Mouse (Mus musculus) ES-E14 (cell line): Measurements from ENCODE around the gene Zdhhc22. TPM values are rescaled to one million over a fixed set of nuclear protein-coding genes. Genes with fewer than 3 reads are reported as not detected.

Experiments
- DNase-seq: peaks from one replicate; pipeline ENCODE4 v3.0.0-alpha.2; 2013; ENCODE audit warnings: low read depth, low spot score
- H3K27ac ChIP-seq: 2 replicates; pipeline ENCODE4 v1.5.1; 2012; ENCODE audit warnings: low read depth, mild to moderate bottlenecking, low read length, moderate library complexity, mixed read lengths; ENCODE audit not compliant: poor library complexity, insufficient read depth, severe bottlenecking
- H3K36me3 ChIP-seq: 2 replicates; pipeline ENCODE4 v1.6.1; 2012; ENCODE audit warnings: mild to moderate bottlenecking, low read length, moderate library complexity, mixed read lengths; ENCODE audit not compliant: control insufficient read depth, poor library complexity, insufficient read depth, severe bottlenecking
- H3K4me1 ChIP-seq, 2 experiments: fragments of 150-350 bp in 1 of 2; sonication (generic) in 1 of 2; 2 replicates each; pipeline ENCODE4 v1.6.1; 2012; ENCODE audit warnings: low read length in 2 of 2, mild to moderate bottlenecking in 1 of 2, mixed read lengths in 1 of 2; ENCODE audit not compliant: control insufficient read depth in 2 of 2, insufficient read depth in 2 of 2, poor library complexity in 1 of 2
- H3K4me3 ChIP-seq, 2 experiments: fragments of 150-350 bp in 1 of 2; sonication (generic) in 1 of 2; 2 replicates each; pipeline ENCODE4 v1.5.1; 2012; ENCODE audit warnings: low read length in 2 of 2, low read depth in 1 of 2, mild to moderate bottlenecking in 1 of 2, mixed read lengths in 1 of 2; ENCODE audit not compliant: insufficient read depth in 1 of 2, poor library complexity in 1 of 2, severe bottlenecking in 1 of 2
- H3K9ac ChIP-seq: 2 replicates; pipeline ENCODE4 v1.6.1; 2012; ENCODE audit warnings: low read depth, mild to moderate bottlenecking, low read length, mixed read lengths; ENCODE audit not compliant: poor library complexity, insufficient read depth, severe bottlenecking
- H3K9me3 ChIP-seq: fragments of 150-350 bp; sonication (generic); 2 replicates; pipeline ENCODE4 v1.6.1; 2012; ENCODE audit warnings: low read depth, mild to moderate bottlenecking, low read length; ENCODE audit not compliant: control insufficient read depth, insufficient read depth
- CHD2 ChIP-seq: IDR thresholded peaks from 2 replicates; pipeline ENCODE4 v1.6.1; 2014; ENCODE audit warnings: mild to moderate bottlenecking, low read depth, low read length, inconsistent platforms
- HCFC1 ChIP-seq: IDR thresholded peaks from 2 replicates; pipeline ENCODE4 v1.6.1; 2012; ENCODE audit warnings: low read length, inconsistent platforms, borderline replicate concordance; ENCODE audit not compliant: insufficient read depth
- MAFK ChIP-seq: IDR thresholded peaks from 2 replicates; pipeline ENCODE4 v1.6.1; 2014; ENCODE audit warnings: mild to moderate bottlenecking, low read depth, low read length, inconsistent platforms; ENCODE audit not compliant: insufficient read depth
- ZC3H11A ChIP-seq: IDR thresholded peaks from 2 replicates; pipeline ENCODE4 v1.6.1; 2012; ENCODE audit warnings: low read depth, mild to moderate bottlenecking, inconsistent platforms, low read length, borderline replicate concordance
- ZNF384 ChIP-seq: IDR thresholded peaks from 2 replicates; pipeline ENCODE4 v1.6.1; 2012; ENCODE audit warnings: low read depth, low read length, inconsistent platforms
- in situ Hi-C, 2 experiments: fragments of 600-800 bp; cut with MboI; formaldehyde crosslinking; loops; one replicate each; pipeline ENCODE4 v1.15.1; 2025; ENCODE audit warnings: low sequenced_read_pairs in 2 of 2, inconsistent platforms in 1 of 2; ENCODE audit not compliant: unreplicated experiment in 2 of 2
- total RNA-seq: library from RNA; depleted of rRNA; stranded (reverse); fragments of 300-350 nt; gene quantifications from 2 replicates; pipeline ENCODE4 v1.2.3, GENCODE M21; 2012

Zdhhc22 gene
- total RNA-seq, 1 experiment: not detected

DNA sequence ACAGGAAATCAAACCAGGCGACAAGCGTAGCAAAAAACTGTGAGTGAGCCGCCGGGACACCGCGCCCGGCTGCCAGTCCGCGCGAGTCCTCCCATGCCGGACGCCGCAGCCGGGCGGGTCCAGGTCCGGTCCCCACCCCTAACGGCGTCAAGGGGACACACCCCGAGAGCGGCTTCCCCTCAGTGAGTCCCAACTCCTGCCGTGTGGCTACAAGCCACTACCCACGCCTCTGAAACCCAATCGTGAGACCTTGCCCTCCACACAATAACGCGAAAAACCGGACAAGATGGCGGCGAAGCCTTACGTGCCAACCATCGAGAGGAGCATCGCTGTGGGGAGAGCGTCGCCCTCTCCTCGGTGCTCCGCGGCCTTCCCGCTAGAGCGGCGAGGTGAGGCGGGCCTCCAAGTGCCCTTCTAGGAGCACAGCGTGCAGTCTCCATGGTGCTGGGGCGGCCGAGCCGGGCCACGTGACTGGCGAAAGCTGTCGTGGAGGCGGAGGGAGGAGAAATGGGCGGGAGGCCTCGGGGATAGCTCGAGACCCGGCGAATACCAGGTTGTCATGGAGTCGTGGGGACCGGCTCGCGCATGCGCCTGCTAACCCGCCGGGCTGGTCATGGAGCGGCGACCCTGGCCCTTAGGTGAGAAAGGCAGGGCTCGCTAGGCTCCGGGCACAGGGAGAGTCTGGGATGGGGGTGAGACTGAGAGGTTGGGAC, 43.2 kb downstream of the Zdhhc22 start, which contains the start of gene Cipc:
TSS of gene Cipc (plus strand) at position 182 of the 713 bp plus-strand sequence.
- peak; percentile 98 for DNase-seq
- Histone ChIP-seq H3K27ac (peak within 1 kb of the TSS; percentile 94), H3K9ac (peak within 1 kb of the TSS; percentile 97), H3K4me3 (peak within 1 kb of the TSS; percentile 87 to 88), H3K9me3 (no peaks in the 10 kb centered on the region), H3K36me3 (no peaks in the 10 kb centered on the region), H3K4me1 (peaks cover 4 to 13% of the 10 kb centered on the region in 2 experiments)
- TF ChIP-seq ZC3H11A (no peak), ZNF384 (no peak), MAFK (no peak), HCFC1 (peak; percentile 74; the same call in 1 of the 2 replicates)
- in situ Hi-C loops: no loop called here

DNA sequence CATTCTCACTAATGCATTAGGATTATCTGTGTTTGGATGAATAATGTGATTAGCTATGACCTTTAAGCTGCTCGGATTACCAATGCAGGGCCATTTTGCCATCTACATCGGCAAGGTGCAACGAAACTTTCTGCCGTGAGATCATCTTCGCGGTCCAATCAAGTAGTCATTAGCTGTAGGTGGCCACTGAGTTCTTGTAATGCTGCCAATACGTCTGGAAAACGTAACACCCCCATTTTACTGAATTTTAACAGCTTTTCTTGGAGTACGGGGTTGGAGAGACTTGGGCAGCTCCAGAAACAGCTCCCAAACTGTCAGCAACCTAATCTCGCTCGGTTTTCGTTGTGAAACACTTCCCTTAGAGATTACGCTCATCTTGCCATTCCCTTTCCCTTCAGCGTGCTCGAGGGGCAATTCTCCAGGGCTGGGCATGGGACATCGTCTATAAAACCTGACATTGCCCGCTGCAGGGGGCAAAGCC, 43.9 kb downstream of the Zdhhc22 start:
- peak overlapping the region; percentile 87 to 88 for H3K4me3 ChIP-seq
- peaks cover 4 to 14% of the 10 kb centered on the region in 2 experiments for H3K4me1 ChIP-seq
- TF ChIP-seq MAFK (no peak), ZNF384 (no peak), HCFC1 (no peak)
- H3K27ac ChIP-seq: peak overlapping the region; percentile 94
- no peaks in the 10 kb centered on the region for H3K36me3 ChIP-seq
- in situ Hi-C loops: no loop called here
- no peaks in the 10 kb centered on the region for H3K9me3 ChIP-seq
- DNase-seq: no peak
- peak overlapping the region; percentile 97 for H3K9ac ChIP-seq

DNA sequence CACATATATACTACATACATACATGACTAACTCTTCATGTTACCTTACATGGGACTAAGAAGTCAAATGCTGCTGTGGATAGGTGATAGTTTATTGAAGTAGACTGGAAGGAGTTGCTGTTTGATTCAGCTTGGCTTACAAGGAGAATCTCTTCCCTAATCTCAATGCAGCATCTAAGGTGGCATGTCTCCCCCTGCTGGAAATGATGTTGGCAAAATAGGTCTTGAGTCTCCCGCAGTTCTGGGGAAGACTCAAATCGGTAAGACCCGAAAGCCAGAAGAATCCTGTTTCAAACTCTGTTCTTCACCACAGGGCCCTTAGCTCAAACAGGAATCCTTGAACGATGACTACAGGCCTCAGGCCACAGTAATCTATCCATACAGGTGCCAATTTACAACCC, 45.1 kb downstream of the Zdhhc22 start:
- TF ChIP-seq MAFK (no peak), ZC3H11A (peak; percentile 77), CHD2 (no peak), ZNF384 (no peak)
- in situ Hi-C loops: no loop called here
- Histone ChIP-seq H3K9me3 (no peaks in the 10 kb centered on the region), H3K9ac (no peak overlapping the region; the same call in 1 of the 2 replicates), H3K4me1 (peaks cover 5 to 17% of the 10 kb centered on the region in 2 experiments), H3K4me3 (no peak overlapping the region), H3K27ac (no peak overlapping the region), H3K36me3 (no peaks in the 10 kb centered on the region)
- peak; percentile 85 for DNase-seq

DNA sequence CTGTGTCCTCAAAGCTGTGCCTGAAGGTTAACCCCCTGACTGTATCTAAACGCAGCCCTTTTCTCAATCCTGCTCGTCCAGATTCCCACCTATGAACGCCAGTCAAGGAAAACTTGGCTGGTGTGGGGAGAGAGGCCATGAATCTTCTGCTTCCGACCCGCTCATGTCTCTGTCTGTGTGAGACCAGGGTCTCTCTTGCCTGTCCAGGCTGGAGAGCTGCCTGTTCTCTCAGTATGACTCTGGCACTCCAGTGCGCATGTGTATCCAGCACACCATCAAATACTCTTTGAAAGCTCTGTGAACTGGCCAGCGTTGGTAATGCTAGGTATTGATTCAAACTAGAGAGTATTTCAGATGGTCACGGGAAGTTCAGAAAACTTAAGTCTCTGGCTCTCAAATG, 46.8 kb downstream of the Zdhhc22 start:
- TF ChIP-seq MAFK: no peak
- TF ChIP-seq HCFC1: no peak
- TF ChIP-seq ZC3H11A: no peak
- TF ChIP-seq ZNF384: no peak
- no peak for TF ChIP-seq CHD2
- no peak overlapping the region for H3K9ac ChIP-seq
- H3K36me3 ChIP-seq: no peaks in the 10 kb centered on the region
- no peak overlapping the region for H3K4me3 ChIP-seq
- no peaks in the 10 kb centered on the region for H3K9me3 ChIP-seq
- peaks cover 9 to 22% of the 10 kb centered on the region in 2 experiments for H3K4me1 ChIP-seq
- no peak for DNase-seq
- in situ Hi-C loops: no loop called here
- H3K27ac ChIP-seq: no peak overlapping the region
